Mouse (Mus musculus) lung, adult 2 months (tissue): ENCODE measurements around the gene Khk.

Source experiments
- CTCF ChIP-seq: fragments of 200-500 bp; IDR thresholded peaks from 2 replicates; pipeline ENCODE4 v1.5.1; 2011; ENCODE audit warnings: mild to moderate bottlenecking, low read length, control low read depth; ENCODE audit not compliant: insufficient read depth
- POLR2A ChIP-seq: fragments of 200-500 bp; IDR thresholded peaks from 2 replicates; pipeline ENCODE4 v1.6.1; 2011; ENCODE audit warnings: low read depth, mild to moderate bottlenecking, control low read depth, low read length, borderline replicate concordance; ENCODE audit errors: extremely low read depth

DNA sequence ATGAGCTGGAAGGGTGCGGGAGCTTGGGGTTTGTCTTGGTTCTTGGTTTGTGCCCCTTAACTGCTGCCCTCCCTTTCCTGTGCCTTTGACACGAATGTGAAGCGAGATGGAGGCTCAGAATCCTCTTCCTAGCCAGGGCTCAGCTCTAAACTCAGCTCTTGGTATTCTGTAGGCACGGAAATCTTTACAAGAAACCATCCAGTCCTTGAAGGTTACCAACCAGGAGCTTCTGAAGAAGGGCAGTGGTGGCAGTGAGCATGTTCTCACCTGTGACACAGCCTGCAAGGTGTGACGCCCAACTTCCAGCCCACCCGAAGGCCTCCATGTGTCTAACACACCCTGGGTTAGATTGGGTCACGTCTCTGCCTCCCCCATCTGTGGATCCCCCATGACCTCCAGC lies 46.9 kb upstream of the Khk start:
- TF ChIP-seq CTCF (no peak), POLR2A (no peak)
